Mouse (Mus musculus): ENCODE results near the gene Lipk. TPM values are rescaled to one million over a fixed set of nuclear protein-coding genes. Genes with fewer than 3 reads are reported as not detected.
A peak's percentile ranks its signal among the peaks of the same experiment; 100 is the strongest.

The Lipk gene
- polyA plus RNA-seq (2015; fragmentation: Nextera tagmentation; extraction: Ambion mirVana) = not detected in 2 replicates

DNA sequence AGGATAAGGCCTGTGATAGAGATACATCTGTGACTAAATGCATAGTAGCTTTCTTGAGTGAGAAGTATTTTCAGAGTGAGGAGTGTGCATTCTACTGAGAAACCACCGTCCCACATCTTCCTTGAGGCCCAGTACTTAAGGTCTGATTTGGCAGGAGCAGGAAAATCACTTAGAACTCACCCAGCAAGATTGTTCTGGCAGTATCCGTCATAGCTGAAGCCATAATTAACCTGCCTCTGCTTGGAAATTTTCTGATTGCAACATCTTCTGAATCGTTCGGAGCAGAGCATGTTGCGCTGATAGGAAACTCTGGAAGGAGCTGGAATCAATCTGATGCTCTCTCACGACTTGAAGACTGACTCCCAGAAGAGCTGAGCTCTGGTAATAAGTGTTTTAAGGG is at the start of gene Lipk:
Lipk (plus strand) TSS at position 289 of the 400 bp plus-strand sequence.
- Histone ChIP-seq H3K4me1 (replicated peaks) (no peaks in the 10 kb centered on the region), H3K9me3 (no peaks in the 10 kb centered on the region), H3K9ac (no peak within 1 kb of the TSS), H3K27ac (no peak within 1 kb of the TSS), H3K4me2 (replicated peaks) (no peak within 1 kb of the TSS), H3K4me3 (replicated peaks) (no peak within 1 kb of the TSS), H3K27me3 (replicated peaks) (no peaks in the 10 kb centered on the region), H3K36me3 (no peaks in the 10 kb centered on the region)
- WGBS = 84% methylated on average over 6 of the region's 6 CpGs
- ATAC-seq = no peak

DNA sequence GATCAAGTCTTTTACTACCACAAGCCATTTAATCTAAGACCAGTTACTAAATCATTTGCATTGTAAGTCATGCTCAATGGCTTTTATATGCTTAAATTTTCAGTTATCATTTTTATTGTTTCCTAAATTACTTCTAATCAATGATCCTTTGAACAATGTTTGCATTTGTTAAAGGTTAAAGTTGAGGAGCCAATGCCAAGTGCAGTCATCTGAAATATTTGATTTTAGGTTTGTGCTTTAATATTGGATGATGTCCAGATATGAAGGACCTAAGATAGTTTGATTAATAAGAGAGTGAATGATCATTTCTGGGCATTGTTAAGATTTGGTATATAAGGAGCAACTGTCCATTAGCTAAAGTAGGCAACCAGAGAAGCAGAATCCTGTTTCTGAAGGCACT is 47.2 kb upstream of the Lipk start, which contains the start of gene Lipf:
Lipf (plus strand) TSS at position 301 of the 400 bp plus-strand sequence.
- no peaks in the 10 kb centered on the region for H3K9me3 ChIP-seq
- no peaks in the 10 kb centered on the region for H3K36me3 ChIP-seq
- H3K4me1 ChIP-seq (replicated peaks) = no peaks in the 10 kb centered on the region
- no peak within 1 kb of the TSS for H3K27ac ChIP-seq
- no peak within 1 kb of the TSS for H3K4me3 ChIP-seq (replicated peaks)
- H3K4me2 ChIP-seq (replicated peaks) = no peak within 1 kb of the TSS
- ATAC-seq = no peak
- no peak within 1 kb of the TSS for H3K9ac ChIP-seq
- H3K27me3 ChIP-seq (replicated peaks) = no peaks in the 10 kb centered on the region

DNA sequence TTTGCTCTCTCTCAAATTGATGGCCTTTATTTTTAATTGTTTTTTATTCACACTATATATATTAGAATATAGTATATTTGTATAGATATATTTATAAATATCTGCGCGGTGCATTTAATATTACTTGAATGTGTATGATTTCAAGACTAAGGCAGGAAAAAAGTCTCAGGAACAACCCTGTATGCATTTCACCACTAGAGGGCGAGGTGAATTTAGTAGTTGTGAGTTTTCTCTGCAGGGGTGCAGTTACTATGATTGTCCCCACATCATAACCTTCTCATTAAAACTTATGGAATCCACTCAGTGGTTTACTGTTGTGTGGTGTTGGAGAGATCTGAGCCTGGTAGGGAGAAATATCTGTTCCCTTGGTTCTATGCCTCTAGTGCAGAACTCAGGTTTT is 29.1 kb upstream of the Lipk start:
- 50% methylated on average over 3 of the region's 3 CpGs for WGBS
- Histone ChIP-seq H3K27ac (no peak overlapping the region), H3K36me3 (no peaks in the 10 kb centered on the region), H3K4me3 (replicated peaks) (no peak overlapping the region), H3K27me3 (replicated peaks) (no peaks in the 10 kb centered on the region), H3K9ac (no peak overlapping the region), H3K9me3 (no peaks in the 10 kb centered on the region), H3K4me2 (replicated peaks) (no peak overlapping the region), H3K4me1 (replicated peaks) (no peaks in the 10 kb centered on the region)
- ATAC-seq = no peak

DNA sequence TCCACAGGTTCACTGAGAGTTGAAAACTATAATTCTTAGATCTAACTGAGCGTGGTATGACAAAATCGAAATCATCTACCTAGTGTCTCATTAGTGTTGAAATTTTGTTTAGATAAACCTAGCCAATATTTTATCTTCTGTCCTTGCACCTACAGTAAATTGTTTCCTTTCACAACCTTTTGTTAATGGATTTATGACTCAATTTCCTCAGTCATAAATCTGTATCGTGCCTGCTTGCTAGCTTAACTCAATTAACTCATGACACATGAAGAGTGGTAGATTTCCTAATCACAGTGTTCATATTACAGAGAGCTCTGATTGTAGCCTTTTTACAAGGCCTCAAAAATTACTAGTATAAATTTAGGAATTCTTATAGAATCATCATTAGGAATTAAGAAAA is 25.0 kb upstream of the Lipk start:
- Histone ChIP-seq H3K4me2 (replicated peaks) (no peak overlapping the region), H3K9me3 (no peaks in the 10 kb centered on the region), H3K4me3 (replicated peaks) (no peak overlapping the region), H3K36me3 (no peaks in the 10 kb centered on the region), H3K27ac (no peak overlapping the region), H3K4me1 (replicated peaks) (no peaks in the 10 kb centered on the region), H3K27me3 (replicated peaks) (no peaks in the 10 kb centered on the region), H3K9ac (no peak overlapping the region)
- 67% methylated on average over 3 of the region's 3 CpGs for WGBS
- no peak for ATAC-seq

DNA sequence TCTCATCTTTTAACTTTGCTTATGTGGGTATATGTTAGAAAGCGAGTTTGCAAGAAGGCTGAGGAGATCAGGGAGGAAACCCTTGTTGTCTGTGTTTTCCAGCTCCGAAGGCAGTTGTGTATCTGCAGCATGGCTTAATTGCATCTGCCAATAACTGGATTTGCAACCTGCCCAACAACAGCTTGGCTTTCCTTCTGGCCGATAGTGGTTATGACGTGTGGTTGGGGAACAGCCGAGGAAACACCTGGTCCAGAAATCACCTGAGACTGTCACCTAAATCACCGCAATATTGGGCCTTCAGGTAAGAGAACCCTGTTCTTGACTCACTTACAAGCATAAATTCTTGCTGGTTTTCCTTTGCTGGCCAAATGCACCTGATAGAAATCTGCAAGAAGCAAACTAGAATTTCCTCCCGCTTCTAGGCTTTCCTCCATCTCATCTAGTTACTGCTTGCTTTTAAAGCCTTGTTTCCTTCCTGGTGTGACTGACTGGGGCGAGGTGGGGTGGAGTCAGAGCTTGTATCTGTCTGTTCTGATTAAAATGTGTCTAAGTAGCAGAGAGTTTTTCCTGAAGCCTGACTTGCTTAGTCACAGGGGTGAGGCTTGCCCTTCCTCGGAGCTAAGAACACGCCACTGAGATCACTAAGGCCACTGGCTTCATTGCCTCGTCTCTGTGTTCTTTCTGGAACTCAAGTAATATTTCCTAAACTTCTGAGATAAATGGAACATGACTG is 13.5 kb downstream of the Lipk start:
- Histone ChIP-seq H3K9me3 (no peaks in the 10 kb centered on the region), H3K27me3 (replicated peaks) (no peaks in the 10 kb centered on the region), H3K4me1 (replicated peaks) (no peaks in the 10 kb centered on the region), H3K9ac (no peak overlapping the region), H3K36me3 (no peaks in the 10 kb centered on the region), H3K27ac (no peak overlapping the region), H3K4me2 (replicated peaks) (no peak overlapping the region), H3K4me3 (replicated peaks) (no peak overlapping the region)
- WGBS = 73% methylated on average over 11 of the region's 11 CpGs
- peak; percentile 87 for ATAC-seq

DNA sequence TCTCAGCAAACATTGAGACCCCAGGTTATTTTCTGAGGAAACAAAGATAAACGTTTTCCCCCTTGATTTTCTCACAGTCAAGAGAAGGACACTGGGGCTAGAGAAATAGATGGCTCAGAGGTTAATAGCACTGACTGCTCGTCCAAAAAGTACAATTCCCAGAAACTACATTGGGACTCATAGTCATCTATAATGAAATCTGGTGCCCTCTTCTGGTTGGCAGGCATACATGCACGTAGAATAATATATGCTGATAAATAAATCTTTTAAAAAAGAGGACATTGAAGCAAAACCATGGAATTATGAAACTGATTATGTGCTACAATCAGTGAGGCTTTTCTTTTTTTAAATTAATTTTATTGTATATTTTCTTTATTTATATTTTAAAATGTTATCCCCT is 14.7 kb downstream of the Lipk start:
- WGBS = 39% methylated on average over 3 of the region's 3 CpGs
- no peaks in the 10 kb centered on the region for H3K36me3 ChIP-seq
- H3K27me3 ChIP-seq (replicated peaks) = no peaks in the 10 kb centered on the region
- no peak for ATAC-seq
- H3K9me3 ChIP-seq = no peaks in the 10 kb centered on the region
- H3K4me1 ChIP-seq (replicated peaks) = no peaks in the 10 kb centered on the region
- H3K9ac ChIP-seq = no peak overlapping the region
- no peak overlapping the region for H3K27ac ChIP-seq
- H3K4me3 ChIP-seq (replicated peaks) = no peak overlapping the region
- no peak overlapping the region for H3K4me2 ChIP-seq (replicated peaks)

DNA sequence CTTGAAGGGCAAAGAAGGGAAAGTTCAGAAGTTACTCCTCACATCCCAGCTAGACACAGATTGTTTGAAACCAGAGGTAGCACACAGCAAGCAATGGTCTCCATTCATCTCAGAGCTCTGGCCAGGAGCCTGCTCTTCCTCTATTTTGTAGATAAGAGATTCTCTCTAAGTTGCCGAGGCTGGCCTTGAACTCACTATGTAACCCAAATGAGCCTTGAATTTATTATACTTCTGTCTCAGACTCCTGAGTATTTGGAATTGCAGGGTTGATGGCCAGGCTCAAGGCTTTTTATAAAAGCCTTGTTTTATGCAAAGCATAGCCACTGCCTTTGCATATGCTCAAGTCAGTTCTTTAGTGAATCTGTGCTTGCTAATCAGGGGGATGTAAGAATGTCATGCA is 31.6 kb downstream of the Lipk start:
- Histone ChIP-seq H3K4me3 (replicated peaks) (no peak overlapping the region), H3K9me3 (no peaks in the 10 kb centered on the region), H3K4me1 (replicated peaks) (no peaks in the 10 kb centered on the region), H3K4me2 (replicated peaks) (no peak overlapping the region), H3K36me3 (no peaks in the 10 kb centered on the region), H3K27me3 (replicated peaks) (no peaks in the 10 kb centered on the region), H3K9ac (no peak overlapping the region), H3K27ac (no peak overlapping the region)
- WGBS = 65% methylated on average over 1 of the region's 1 CpGs
- no peak for ATAC-seq

DNA sequence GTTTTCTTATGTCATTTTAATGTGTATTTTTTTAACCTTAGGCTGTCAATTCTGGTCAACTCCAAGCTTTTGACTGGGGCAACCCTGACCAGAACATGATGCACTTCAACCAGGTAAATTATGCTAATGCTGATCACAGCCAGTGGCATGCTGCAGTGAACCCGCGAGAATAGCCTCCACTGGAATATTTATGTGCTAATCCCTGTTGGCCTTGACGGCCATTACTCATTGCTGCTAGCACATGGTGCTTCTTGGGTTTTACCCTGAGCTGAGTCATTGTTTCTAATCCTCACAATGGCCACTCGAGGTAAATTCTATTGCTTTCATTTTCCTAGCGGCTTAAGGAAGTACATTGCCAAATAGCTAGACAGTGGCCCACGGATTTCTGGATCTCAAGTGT is 34.9 kb downstream of the Lipk start:
- Histone ChIP-seq H3K4me2 (replicated peaks) (no peak overlapping the region), H3K4me3 (replicated peaks) (no peak overlapping the region), H3K27ac (no peak overlapping the region), H3K9ac (no peak overlapping the region), H3K9me3 (no peaks in the 10 kb centered on the region), H3K27me3 (replicated peaks) (no peaks in the 10 kb centered on the region), H3K4me1 (replicated peaks) (no peaks in the 10 kb centered on the region), H3K36me3 (no peaks in the 10 kb centered on the region)
- ATAC-seq = no peak
- 69% methylated on average over 6 of the region's 6 CpGs for WGBS

DNA sequence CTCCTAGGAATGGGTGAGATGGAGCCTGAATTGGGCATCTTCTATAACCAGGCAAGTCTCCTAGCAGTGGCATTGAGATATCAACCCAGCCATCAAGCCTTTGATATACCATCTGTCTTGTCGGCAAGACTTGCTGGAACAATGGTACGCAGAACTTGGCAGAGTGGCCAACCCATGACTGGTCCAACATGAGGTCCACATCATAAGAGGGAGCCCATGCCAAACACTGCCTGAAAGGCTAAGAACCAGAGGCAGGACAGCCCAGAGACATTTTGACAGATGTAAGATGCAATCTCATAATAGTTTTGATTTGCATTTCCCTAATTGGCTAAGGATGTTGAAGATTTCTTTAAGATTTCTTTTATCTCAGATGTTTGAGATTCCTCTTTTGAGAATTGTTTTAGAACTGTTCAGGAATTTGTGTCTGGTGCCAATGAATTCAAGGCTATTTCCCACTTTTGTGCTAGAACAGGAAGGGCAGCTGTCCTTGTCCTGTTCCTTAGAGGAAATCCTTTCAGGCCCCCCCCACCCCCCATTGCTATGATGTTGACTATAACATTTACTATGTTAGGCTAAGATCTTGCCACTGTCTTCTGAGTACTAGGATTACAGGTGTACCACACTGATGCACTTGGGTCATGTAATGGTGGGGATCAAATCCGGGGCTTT is 41.4 kb downstream of the Lipk start:
- Histone ChIP-seq H3K4me2 (replicated peaks) (no peak overlapping the region), H3K27ac (no peak overlapping the region), H3K4me3 (replicated peaks) (no peak overlapping the region), H3K4me1 (replicated peaks) (no peaks in the 10 kb centered on the region), H3K9me3 (no peaks in the 10 kb centered on the region), H3K36me3 (no peaks in the 10 kb centered on the region), H3K9ac (no peak overlapping the region), H3K27me3 (replicated peaks) (no peaks in the 10 kb centered on the region)
- 93% methylated on average over 3 of the region's 3 CpGs for WGBS
- no peak for ATAC-seq

DNA sequence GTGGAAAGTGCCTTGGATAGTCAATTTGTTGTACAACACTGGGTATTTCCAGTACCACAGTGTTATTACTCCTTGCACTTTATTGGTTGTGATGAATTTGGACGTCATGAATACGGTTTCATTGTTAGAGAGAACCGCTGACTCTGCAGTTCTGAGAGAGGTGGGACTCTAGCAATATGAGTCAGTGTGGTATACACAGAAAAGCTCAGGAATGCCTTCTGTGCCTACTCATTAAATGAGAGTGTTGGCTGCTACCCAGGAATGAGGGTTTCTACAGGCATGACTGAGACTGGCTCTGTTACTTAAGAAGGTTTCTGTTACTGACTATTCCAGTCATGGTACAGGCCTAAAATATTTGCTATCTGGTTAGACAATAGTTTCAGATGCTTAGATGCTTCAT is 43.4 kb downstream of the Lipk start:
- H3K9me3 ChIP-seq = no peaks in the 10 kb centered on the region
- no peak for ATAC-seq
- no peak overlapping the region for H3K27ac ChIP-seq
- H3K4me1 ChIP-seq (replicated peaks) = no peaks in the 10 kb centered on the region
- no peak overlapping the region for H3K4me3 ChIP-seq (replicated peaks)
- H3K4me2 ChIP-seq (replicated peaks) = no peak overlapping the region
- H3K36me3 ChIP-seq = no peaks in the 10 kb centered on the region
- 86% methylated on average over 3 of the region's 3 CpGs for WGBS
- no peaks in the 10 kb centered on the region for H3K27me3 ChIP-seq (replicated peaks)
- H3K9ac ChIP-seq = no peak overlapping the region

DNA sequence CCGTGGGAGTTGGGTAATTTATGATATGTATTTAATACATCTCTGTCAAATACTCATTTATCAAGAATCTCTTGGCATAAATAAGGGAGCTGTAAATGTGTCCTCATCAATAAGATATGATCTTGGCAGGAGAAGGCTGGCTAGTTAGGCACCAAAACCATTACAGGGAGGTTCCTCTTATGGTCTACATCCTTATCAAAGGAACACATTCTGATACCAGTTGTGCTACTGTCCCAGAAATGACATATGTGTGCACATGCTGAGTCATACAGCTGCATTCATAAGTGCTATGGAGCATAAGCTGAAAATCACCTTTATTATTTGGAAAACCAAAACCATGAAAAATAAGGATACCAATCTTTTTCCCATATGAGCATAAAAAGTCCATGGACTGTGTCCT is 55.5 kb downstream of the Lipk start:
- no peak for ATAC-seq
- no peaks in the 10 kb centered on the region for H3K4me1 ChIP-seq (replicated peaks)
- H3K36me3 ChIP-seq = no peaks in the 10 kb centered on the region
- H3K4me3 ChIP-seq (replicated peaks) = no peak overlapping the region
- 34% methylated on average over 1 of the region's 1 CpGs for WGBS
- no peaks in the 10 kb centered on the region for H3K27me3 ChIP-seq (replicated peaks)
- H3K9me3 ChIP-seq = no peaks in the 10 kb centered on the region
- H3K4me2 ChIP-seq (replicated peaks) = no peak overlapping the region
- no peak overlapping the region for H3K27ac ChIP-seq
- H3K9ac ChIP-seq = no peak overlapping the region

DNA sequence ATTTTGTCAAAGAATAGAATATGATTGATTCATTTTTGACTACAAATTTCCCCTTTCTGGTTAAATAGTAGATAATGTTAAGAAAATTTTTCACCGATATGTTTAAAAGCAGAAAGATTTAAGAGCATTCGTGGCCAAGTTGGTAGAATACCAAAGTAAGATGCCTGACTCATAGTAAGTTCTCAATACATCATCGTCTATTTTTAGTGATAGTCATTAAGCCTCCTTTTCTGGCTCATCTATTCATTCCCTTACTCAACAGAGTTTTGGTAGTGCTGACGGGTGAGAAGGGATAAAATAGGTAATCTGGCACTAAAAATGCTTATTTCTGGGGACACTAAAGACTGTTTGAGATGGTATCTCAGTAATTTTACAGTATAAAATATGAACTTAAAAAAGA is 56.0 kb downstream of the Lipk start:
- Histone ChIP-seq H3K9ac (no peak overlapping the region), H3K27ac (no peak overlapping the region), H3K36me3 (no peaks in the 10 kb centered on the region), H3K27me3 (replicated peaks) (no peaks in the 10 kb centered on the region), H3K9me3 (no peaks in the 10 kb centered on the region), H3K4me1 (replicated peaks) (no peaks in the 10 kb centered on the region), H3K4me3 (replicated peaks) (no peak overlapping the region), H3K4me2 (replicated peaks) (no peak overlapping the region)
- WGBS = 85% methylated on average over 4 of the region's 4 CpGs
- ATAC-seq = no peak

Measured in intestine, embryonic 15.5 days (tissue).